Comparison of ENCODE assay signal across 8 mouse cellular contexts in the genomic region with DNA sequence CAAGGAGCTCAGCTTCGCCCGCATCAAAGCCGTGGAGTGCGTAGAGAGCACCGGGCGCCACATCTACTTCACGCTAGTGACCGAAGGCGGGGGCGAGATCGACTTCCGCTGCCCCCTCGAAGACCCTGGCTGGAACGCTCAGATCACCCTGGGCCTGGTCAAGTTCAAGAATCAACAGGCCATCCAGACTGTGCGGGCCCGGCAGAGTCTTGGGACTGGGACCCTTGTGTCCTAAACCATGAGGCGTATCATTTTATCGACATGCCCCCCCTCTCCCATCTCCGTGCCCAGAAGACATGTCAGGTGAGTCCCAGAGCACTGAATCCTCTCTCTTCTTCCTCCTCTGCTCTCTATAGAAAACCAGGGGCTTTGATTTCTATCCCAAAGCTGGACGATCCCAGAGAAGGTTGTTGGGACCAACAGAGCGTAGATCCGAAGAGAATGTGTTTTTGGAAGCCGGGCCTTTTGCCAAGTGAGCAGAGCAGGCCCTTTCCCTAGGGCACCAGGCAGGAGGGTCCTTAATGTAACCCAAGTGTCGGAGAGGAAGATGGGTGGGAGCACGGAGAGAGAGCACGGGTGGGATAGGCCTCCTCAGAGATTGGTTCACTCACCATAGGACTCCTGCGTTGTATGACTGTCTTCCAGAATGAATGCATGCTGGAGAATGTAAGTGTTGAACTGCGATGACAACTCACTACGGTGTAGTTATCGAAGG. TPM values are rescaled to one million over a fixed set of nuclear protein-coding genes. Genes with fewer than 3 reads are reported as not detected.
DNase-seq lines count a peak whose midpoint lies in the region; ATAC-seq and TF ChIP-seq lines count a peak whose summit lies in the region.

No protein-coding gene starts in this region.

- no peak for TF ChIP-seq CTCF in left cerebral cortex, adult 2 months (IDR thresholded peaks at IDR 0.05)
- TF ChIP-seq CTCF in intestine, postnatal 0 days (IDR thresholded peaks at IDR 0.05; ENCODE audit: low read depth), result no peak

- no peak for DNase-seq in left cerebral cortex, adult 2 months (ENCODE audit: extremely low spot score in 1 of 2, low spot score in 2 of 2)
- no peak for DNase-seq in left cerebral cortex, postnatal 36 days (ENCODE audit: low spot score in 2 of 2)
- DNase-seq in gastrocnemius, postnatal 25 days, result no peak
- no peak for DNase-seq in urinary bladder, adult 18-20 months (ENCODE audit: low spot score in 2 of 2)
- no peak for DNase-seq in cerebellum, adult 8-10 months

- H3K9ac ChIP-seq in embryonic facial prominence, embryonic 13.5 days, result peak overlapping the region; percentile 95
- H3K9ac ChIP-seq in intestine, postnatal 0 days (ENCODE audit: low read depth, low read length), result peak overlapping the region; percentile 74
- H3K9ac ChIP-seq in neural tube, embryonic 12.5 days, result peak overlapping the region; percentile 81

- WGBS in embryonic facial prominence, embryonic 13.5 days, result 13% methylated on average over 30 of the region's 30 CpGs
- 17% methylated on average over 30 of the region's 30 CpGs for WGBS in intestine, postnatal 0 days
- 29% methylated on average over 30 of the region's 30 CpGs for WGBS in neural tube, embryonic 12.5 days

- H3K36me3 ChIP-seq in embryonic facial prominence, embryonic 13.5 days, result peaks cover 15% of the 10 kb centered on the region
- H3K36me3 ChIP-seq in intestine, postnatal 0 days (ENCODE audit: control insufficient read depth, insufficient read depth), result no peaks in the 10 kb centered on the region
- H3K36me3 ChIP-seq in neural tube, embryonic 12.5 days, result peaks cover 4% of the 10 kb centered on the region; the same call in 1 of the 2 replicates

- no peaks in the 10 kb centered on the region for H3K27me3 ChIP-seq in embryonic facial prominence, embryonic 13.5 days
- peaks cover 6% of the 10 kb centered on the region; the same call in 1 of the 2 replicates for H3K27me3 ChIP-seq in intestine, postnatal 0 days (replicated peaks; ENCODE audit: control insufficient read depth, insufficient read depth, low read length)
- H3K27me3 ChIP-seq in neural tube, embryonic 12.5 days (replicated peaks), result no peaks in the 10 kb centered on the region; the same call in none of the 2 replicates

- no peak; the same call in 1 of the 2 replicates for ATAC-seq in embryonic facial prominence, embryonic 13.5 days (ENCODE audit: insufficient number of reproducible peaks, insufficient read depth, low FRiP score, low TSS enrichment, low read depth)
- ATAC-seq in intestine, postnatal 0 days, result no peak
- ATAC-seq in neural tube, embryonic 12.5 days (ENCODE audit: low FRiP score, low read depth), result peak; percentile 37

- H3K4me2 ChIP-seq in embryonic facial prominence, embryonic 13.5 days, result peak overlapping the region; percentile 87
- peak overlapping the region; percentile 91 for H3K4me2 ChIP-seq in intestine, postnatal 0 days (replicated peaks; ENCODE audit: low read depth)
- H3K4me2 ChIP-seq in neural tube, embryonic 12.5 days (replicated peaks), result peak overlapping the region; percentile 96

- H3K4me3 ChIP-seq in left cerebral cortex, adult 2 months, result peak overlapping the region; percentile 66
- H3K4me3 ChIP-seq in embryonic facial prominence, embryonic 13.5 days, result peak overlapping the region; percentile 81
- peak overlapping the region; percentile 55 for H3K4me3 ChIP-seq in intestine, postnatal 0 days (ENCODE audit: low read depth, low read length)
- peak overlapping the region; percentile 58 for H3K4me3 ChIP-seq in neural tube, embryonic 12.5 days

- H3K9me3 ChIP-seq in embryonic facial prominence, embryonic 13.5 days, result no peaks in the 10 kb centered on the region
- H3K9me3 ChIP-seq in intestine, postnatal 0 days (ENCODE audit: control insufficient read depth), result no peaks in the 10 kb centered on the region
- H3K9me3 ChIP-seq in neural tube, embryonic 12.5 days, result no peaks in the 10 kb centered on the region

- intact Hi-C loops in left cerebral cortex, adult 2 months (cut with DNase I), result no loop called here
- intact Hi-C loops in left cerebral cortex, postnatal 36 days (cut with DNase I), result no loop called here

- peak overlapping the region; percentile 91 for H3K27ac ChIP-seq in left cerebral cortex, adult 2 months
- peak overlapping the region; percentile 96 for H3K27ac ChIP-seq in embryonic facial prominence, embryonic 13.5 days
- peak overlapping the region; percentile 73; the same call in 1 of the 2 replicates for H3K27ac ChIP-seq in intestine, postnatal 0 days (ENCODE audit: low read depth, low read length)
- H3K27ac ChIP-seq in neural tube, embryonic 12.5 days, result no peak overlapping the region

- H3K4me1 ChIP-seq in embryonic facial prominence, embryonic 13.5 days, result peaks cover 69% of the 10 kb centered on the region
- H3K4me1 ChIP-seq in intestine, postnatal 0 days (replicated peaks; ENCODE audit: control insufficient read depth, insufficient read depth, low read length), result peaks cover 6% of the 10 kb centered on the region; the same call in 1 of the 2 replicates
- H3K4me1 ChIP-seq in neural tube, embryonic 12.5 days, result peaks cover 24% of the 10 kb centered on the region

RNA-seq across cellular contexts. Expression of gene Phlda3, which starts 0.8 kb away (rescaled TPM):
- total RNA-seq in left cerebral cortex, adult 2 months (2021), result 10 to 100 TPM; 18.2 to 20.0 TPM
- total RNA-seq in left cerebral cortex, postnatal 36 days (2021), result 10 to 100 TPM; 18.2 to 28.8 TPM
- polyA plus RNA-seq in embryonic facial prominence, embryonic 13.5 days (2015; fragmentation: Nextera tagmentation; extraction: Ambion mirVana), result 78.0 and 85.6 TPM in 2 replicates
- 22.0 and 22.5 TPM in 2 replicates for polyA plus RNA-seq in intestine, postnatal 0 days (2015; fragmentation: Nextera tagmentation; extraction: Ambion mirVana)
- 21.9 and 24.1 TPM in 2 replicates for polyA plus RNA-seq in neural tube, embryonic 12.5 days (2016; fragmentation: Nextera tagmentation; extraction: Ambion mirVana)
- 100 to 1,000 TPM in 1 of 2 experiments, 10 to 100 TPM in 1; 56.9 to 161 TPM for total RNA-seq in gastrocnemius, postnatal 25 days (2021)

RNA-seq across cellular contexts. Expression of gene Tnni1, which starts 12.5 kb away (rescaled TPM):
- 1 to 10 TPM; 1.6 to 1.7 TPM for total RNA-seq in left cerebral cortex, adult 2 months (2021)
- total RNA-seq in left cerebral cortex, postnatal 36 days (2021), result 1 to 10 TPM; 2.2 to 4.8 TPM
- polyA plus RNA-seq in embryonic facial prominence, embryonic 13.5 days (2015; fragmentation: Nextera tagmentation; extraction: Ambion mirVana), result 28.9 and 33.8 TPM in 2 replicates
- 3.1 and 4.1 TPM in 2 replicates for polyA plus RNA-seq in intestine, postnatal 0 days (2015; fragmentation: Nextera tagmentation; extraction: Ambion mirVana)
- 27.4 and 41.5 TPM in 2 replicates for polyA plus RNA-seq in neural tube, embryonic 12.5 days (2016; fragmentation: Nextera tagmentation; extraction: Ambion mirVana)
- 100 to 1,000 TPM in 1 of 2 experiments, 10 to 100 TPM in 1; 73.2 to 356 TPM for total RNA-seq in gastrocnemius, postnatal 25 days (2021)

RNA-seq across cellular contexts. Expression of gene Csrp1, which starts 46.9 kb away (rescaled TPM):
- total RNA-seq in left cerebral cortex, adult 2 months (2021), result 100 to 1,000 TPM; 208 to 212 TPM
- total RNA-seq in left cerebral cortex, postnatal 36 days (2021), result 100 to 1,000 TPM; 195 to 250 TPM
- polyA plus RNA-seq in embryonic facial prominence, embryonic 13.5 days (2015; fragmentation: Nextera tagmentation; extraction: Ambion mirVana), result 77.0 and 79.3 TPM in 2 replicates
- polyA plus RNA-seq in intestine, postnatal 0 days (2015; fragmentation: Nextera tagmentation; extraction: Ambion mirVana), result 284 and 285 TPM in 2 replicates
- 44.9 and 45.1 TPM in 2 replicates for polyA plus RNA-seq in neural tube, embryonic 12.5 days (2016; fragmentation: Nextera tagmentation; extraction: Ambion mirVana)
- total RNA-seq in gastrocnemius, postnatal 25 days (2021), result 10 to 100 TPM; 24.8 to 41.1 TPM

RNA-seq across cellular contexts. Expression of gene Lad1, which starts 51.6 kb away (rescaled TPM):
- total RNA-seq in left cerebral cortex, adult 2 months (2021), result under 1 TPM; 0.95 to 0.98 TPM
- total RNA-seq in left cerebral cortex, postnatal 36 days (2021), result 1 to 10 TPM; 1.1 to 1.5 TPM
- 13.2 and 13.6 TPM in 2 replicates for polyA plus RNA-seq in embryonic facial prominence, embryonic 13.5 days (2015; fragmentation: Nextera tagmentation; extraction: Ambion mirVana)
- polyA plus RNA-seq in intestine, postnatal 0 days (2015; fragmentation: Nextera tagmentation; extraction: Ambion mirVana), result 208 and 224 TPM in 2 replicates
- polyA plus RNA-seq in neural tube, embryonic 12.5 days (2016; fragmentation: Nextera tagmentation; extraction: Ambion mirVana), result 0.68 and 0.75 TPM in 2 replicates
- not detected for total RNA-seq in gastrocnemius, postnatal 25 days (2021)

Comparison
In these comparisons a context has a peak if more than half of its experiments do, and no peak if none do; other contexts are left out.
1. RNA of gene Tnni1, which starts 12.5 kb away (total RNA-seq): 73.2 to 356 TPM in gastrocnemius, postnatal 25 days; 2.2 to 4.8 TPM in left cerebral cortex, postnatal 36 days and 1.6 to 1.7 TPM in left cerebral cortex, adult 2 months; every median in the first group is over 10 times any median in the second.
2. RNA of gene Csrp1, which starts 46.9 kb away (total RNA-seq): 195 to 250 TPM in left cerebral cortex, postnatal 36 days and 208 to 212 TPM in left cerebral cortex, adult 2 months; 24.8 to 41.1 TPM in gastrocnemius, postnatal 25 days; every median in the first group is over 4 times any median in the second.
3. Peak in every context shown above with its lines, with median percentiles within 50 percentile points of each other: H3K4me3 ChIP-seq, H3K4me2 ChIP-seq and H3K9ac ChIP-seq.